Mouse (Mus musculus) limb, embryonic 13.5 days (tissue): Measurements from ENCODE around the gene Zfp953. TPM values are rescaled to one million over a fixed set of nuclear protein-coding genes. Genes with fewer than 3 reads are reported as not detected.

Source experiments
- polyA plus RNA-seq: library from polyadenylated mRNA; unstranded; fragments of >200 nt; fragmentation: Nextera tagmentation; extraction: Ambion mirVana; gene quantifications from 2 replicates; pipeline ENCODE4 v1.2.1, GENCODE M21; 2015

Gene Zfp953
- polyA plus RNA-seq, 1 experiment from 2014 or later: 1.2 TPM

Other genes starting within 250 kb of the Zfp953 start
- gene Rslcan18, start 244.3 kb downstream of the Zfp953 start, polyA plus RNA-seq: 0.25 and 0.32 TPM in 2 replicates
- gene Zfp759, start 238.9 kb downstream of the Zfp953 start, polyA plus RNA-seq: 2.2 and 2.3 TPM in 2 replicates
- gene Rsl1, start 187.4 kb downstream of the Zfp953 start, polyA plus RNA-seq: 7.9 and 9.5 TPM in 2 replicates
- 2.8 and 3.0 TPM in 2 replicates for gene Zfp455, start 166.1 kb downstream of the Zfp953 start, polyA plus RNA-seq
- 2.0 and 2.3 TPM in 2 replicates for gene Zfp458, start 82.1 kb downstream of the Zfp953 start, polyA plus RNA-seq
- 0.51 and 0.66 TPM in 2 replicates for gene Zfp457, start 54.1 kb downstream of the Zfp953 start, polyA plus RNA-seq
- gene Zfp595, start 28.0 kb downstream of the Zfp953 start, polyA plus RNA-seq: 2.4 and 2.5 TPM in 2 replicates
- gene Gm28044, start 69 bp downstream of the Zfp953 start, polyA plus RNA-seq: not detected in 2 replicates
- gene Gm28041, start 15.1 kb upstream of the Zfp953 start, polyA plus RNA-seq: 0.32 and 0.36 TPM in 2 replicates
- gene Zfp456, start 15.2 kb upstream of the Zfp953 start, polyA plus RNA-seq: 1.6 and 1.7 TPM in 2 replicates
- gene Zfp429, start 39.2 kb upstream of the Zfp953 start, polyA plus RNA-seq: 5.6 and 7.9 TPM in 2 replicates
- 1.7 TPM in 2 replicates for gene Zfp459, start 60.8 kb upstream of the Zfp953 start, polyA plus RNA-seq
- 11.5 and 11.6 TPM in 2 replicates for gene Zfp874a, start 91.0 kb upstream of the Zfp953 start, polyA plus RNA-seq
- gene Zfp874b, start 123.7 kb upstream of the Zfp953 start, polyA plus RNA-seq: 3.2 and 3.8 TPM in 2 replicates
- 21.4 and 22.1 TPM in 2 replicates for gene Zfp58, start 139.9 kb upstream of the Zfp953 start, polyA plus RNA-seq
- not detected in 2 replicates for gene Gm26965, start 165.5 kb upstream of the Zfp953 start, polyA plus RNA-seq
- 25.4 and 26.5 TPM in 2 replicates for gene Zfp87, start 165.6 kb upstream of the Zfp953 start, polyA plus RNA-seq
- gene Zfp748, start 193.2 kb upstream of the Zfp953 start, polyA plus RNA-seq: 15.3 and 15.9 TPM in 2 replicates
- gene Zfp729b, start 249.1 kb upstream of the Zfp953 start, polyA plus RNA-seq: 4.5 TPM in 2 replicates